Mouse (Mus musculus) spleen, postnatal 10 days (tissue): Measurements from ENCODE around the gene Rgs10.

ENCODE experiments used
- DNase-seq, 2 experiments: peaks; one replicate each; pipeline ENCODE4 v3.0.0; 2021 to 2022; ENCODE audit warnings: low spot score in 2 of 2

Gene Rgs10

GRCm38 (mm10) chr7:128344928-128345653 lies 73.5 kb downstream of the Rgs10 start:
- DNase-seq: peak; percentile 75 to 77

- DNase-seq: no peak
Observed at GRCm38 (mm10) chr7:128344488-128344887, 74.1 kb downstream of the Rgs10 start.

GRCm38 (mm10) chr7:128342691-128343090 lies 75.9 kb downstream of the Rgs10 start:
- DNase-seq: peak in 1 of 2 experiments; percentile 7

- DNase-seq: peak in 1 of 2 experiments; percentile 8
Observed at GRCm38 (mm10) chr7:128340321-128340720, 78.2 kb downstream of the Rgs10 start.

GRCm38 (mm10) chr7:128332896-128333295 lies 85.7 kb downstream of the Rgs10 start:
- peak in 1 of 2 experiments; percentile 52 for DNase-seq

- DNase-seq: peak in 1 of 2 experiments; percentile 4
Observed at GRCm38 (mm10) chr7:128330981-128331380, 87.6 kb downstream of the Rgs10 start.

GRCm38 (mm10) chr7:128324977-128325376 lies 93.6 kb downstream of the Rgs10 start:
- DNase-seq: no peak
